Mouse (Mus musculus): Measurements from ENCODE around the gene Rgl3.

Gene Rgl3

DNA sequence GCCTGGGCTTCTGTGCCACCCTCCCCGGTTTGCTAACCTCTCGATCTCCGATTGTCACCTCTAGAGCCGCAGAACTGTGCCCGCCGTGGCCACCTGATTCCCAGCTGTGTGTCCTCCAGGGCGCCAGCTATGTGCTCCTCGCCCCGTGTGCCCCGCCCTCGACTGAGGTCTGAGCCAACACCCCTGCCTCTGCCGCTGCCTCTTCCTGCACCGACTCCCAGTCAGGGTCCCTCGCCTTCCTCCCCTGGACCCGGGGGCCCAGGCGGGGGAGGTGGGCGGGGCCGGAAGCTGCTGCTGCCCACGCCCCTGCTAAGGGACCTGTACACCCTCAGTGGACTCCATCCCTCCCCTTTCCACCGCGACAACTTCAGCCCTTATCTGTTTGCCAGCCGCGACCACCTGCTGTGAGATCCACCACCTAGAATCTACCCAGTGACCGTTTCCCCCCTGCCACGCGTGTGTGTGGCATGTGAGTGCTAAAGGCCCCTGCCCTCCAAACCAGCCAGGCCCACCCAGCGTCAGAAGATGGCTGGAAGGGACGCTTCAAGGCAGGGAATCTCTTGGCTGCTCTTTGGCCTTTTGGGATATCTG, 41.6 kb downstream of the Rgl3 start:
- DNase-seq = no peak

DNA sequence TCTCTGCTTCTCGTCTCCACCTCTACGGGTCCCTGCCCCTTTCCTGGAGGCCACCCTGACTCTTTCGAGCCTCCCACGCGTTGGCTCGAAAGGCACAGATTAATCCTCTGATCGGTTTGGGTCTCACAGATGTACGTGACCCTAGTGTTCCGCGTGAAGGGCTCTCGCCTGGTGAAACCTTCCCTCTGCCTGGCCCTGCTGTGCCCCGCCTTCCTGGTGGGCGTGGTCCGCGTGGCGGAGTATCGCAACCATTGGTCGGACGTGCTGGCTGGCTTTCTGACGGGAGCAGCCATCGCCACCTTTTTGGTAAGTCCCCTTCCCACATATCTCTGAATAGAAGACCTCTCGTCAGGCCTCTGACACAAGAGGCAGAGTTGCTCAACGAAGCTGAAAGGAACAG, 45.0 kb downstream of the Rgl3 start:
- no peak for DNase-seq

DNA sequence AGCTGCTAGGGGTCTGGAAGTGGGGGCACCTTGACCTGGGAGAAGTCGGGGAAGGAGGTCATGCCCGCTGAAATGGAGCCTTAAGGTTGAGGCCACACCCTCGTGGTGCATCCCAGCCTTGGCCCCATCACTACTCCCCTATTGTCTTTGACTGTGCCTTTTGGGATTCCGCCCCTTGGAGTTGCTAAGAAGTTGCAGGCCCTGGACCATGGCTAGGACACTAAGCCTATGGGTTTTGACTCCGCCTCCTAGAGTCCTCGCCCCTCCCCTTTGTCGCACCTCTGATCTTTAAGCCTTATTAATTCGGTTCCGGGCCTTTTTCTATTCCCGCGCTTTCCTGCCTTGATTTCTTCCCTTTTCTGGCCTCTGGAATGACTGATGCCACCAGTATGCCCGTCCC, 45.6 kb downstream of the Rgl3 start:
- DNase-seq = no peak

DNA sequence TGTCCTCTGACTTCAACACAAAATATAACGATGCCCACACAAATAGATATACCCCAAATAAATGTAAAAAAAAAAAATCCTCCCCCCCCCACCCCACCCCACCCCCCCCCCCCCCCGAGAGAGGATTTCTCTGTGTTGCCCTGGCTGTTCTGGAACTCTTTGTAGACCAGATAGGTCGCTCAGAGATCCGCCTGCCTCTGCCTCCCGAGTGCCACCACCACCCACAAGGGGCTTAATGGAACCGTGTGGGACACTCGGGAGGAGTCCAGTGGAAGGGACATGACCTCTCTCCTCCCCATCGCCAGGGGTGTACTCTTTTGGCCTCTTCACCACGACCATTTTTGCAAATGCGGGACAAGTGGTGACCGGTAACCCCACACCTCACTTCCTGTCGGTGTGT, 46.2 kb downstream of the Rgl3 start:
- DNase-seq = no peak

DNA sequence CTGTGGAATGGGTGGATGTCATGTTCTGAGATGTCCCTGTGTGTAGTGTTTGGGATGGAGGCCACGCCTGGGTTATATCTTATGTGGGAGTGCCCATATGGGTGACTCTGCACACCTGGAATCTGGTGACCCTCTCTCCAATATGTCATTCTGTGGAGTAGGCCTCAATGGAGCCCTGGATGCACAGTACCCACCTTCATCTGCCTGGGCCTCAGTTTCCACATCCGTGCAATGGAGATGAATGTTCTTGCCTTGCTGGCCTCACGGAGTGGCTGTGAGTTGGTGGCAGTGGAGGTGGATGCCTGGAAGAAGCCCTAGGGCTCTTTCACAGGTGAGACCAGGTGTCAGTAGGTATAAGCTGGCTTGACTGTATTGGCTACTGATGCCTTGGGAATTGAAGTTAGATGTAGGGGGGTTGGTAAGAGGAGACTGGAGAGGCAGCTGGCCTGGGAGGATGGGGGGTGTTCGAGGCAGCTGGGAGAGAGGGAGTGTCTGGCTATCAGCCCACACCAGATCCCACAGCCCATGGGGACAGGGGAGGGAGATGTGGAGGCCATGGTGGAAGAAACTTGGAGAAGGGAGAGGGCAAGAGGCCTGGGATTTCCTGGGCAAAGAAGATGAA, 50.9 kb downstream of the Rgl3 start:
- DNase-seq = no peak

DNA sequence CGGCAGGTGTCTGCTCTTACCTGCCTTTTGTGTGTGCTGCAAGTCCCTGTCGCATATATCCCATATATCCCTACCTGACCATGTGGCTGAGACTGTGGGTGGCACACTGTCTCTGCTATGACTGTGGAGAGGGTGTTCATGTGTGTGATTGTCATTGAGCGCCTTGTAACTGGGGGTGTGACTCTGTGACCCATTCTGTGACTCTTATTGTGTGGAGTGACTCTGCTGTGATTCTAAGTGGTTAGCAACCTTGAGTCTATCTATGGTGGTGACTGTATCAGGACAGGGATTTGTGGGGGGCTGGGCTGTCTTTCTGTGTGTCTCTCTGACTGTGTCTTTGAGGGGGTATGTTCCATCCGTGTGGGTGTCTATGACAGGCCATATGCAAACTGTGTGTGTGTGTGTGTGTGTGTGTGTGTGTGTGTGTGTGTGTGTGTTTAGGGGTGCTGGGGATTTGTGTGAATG, 51.5 kb downstream of the Rgl3 start:
- no peak for DNase-seq

DNA sequence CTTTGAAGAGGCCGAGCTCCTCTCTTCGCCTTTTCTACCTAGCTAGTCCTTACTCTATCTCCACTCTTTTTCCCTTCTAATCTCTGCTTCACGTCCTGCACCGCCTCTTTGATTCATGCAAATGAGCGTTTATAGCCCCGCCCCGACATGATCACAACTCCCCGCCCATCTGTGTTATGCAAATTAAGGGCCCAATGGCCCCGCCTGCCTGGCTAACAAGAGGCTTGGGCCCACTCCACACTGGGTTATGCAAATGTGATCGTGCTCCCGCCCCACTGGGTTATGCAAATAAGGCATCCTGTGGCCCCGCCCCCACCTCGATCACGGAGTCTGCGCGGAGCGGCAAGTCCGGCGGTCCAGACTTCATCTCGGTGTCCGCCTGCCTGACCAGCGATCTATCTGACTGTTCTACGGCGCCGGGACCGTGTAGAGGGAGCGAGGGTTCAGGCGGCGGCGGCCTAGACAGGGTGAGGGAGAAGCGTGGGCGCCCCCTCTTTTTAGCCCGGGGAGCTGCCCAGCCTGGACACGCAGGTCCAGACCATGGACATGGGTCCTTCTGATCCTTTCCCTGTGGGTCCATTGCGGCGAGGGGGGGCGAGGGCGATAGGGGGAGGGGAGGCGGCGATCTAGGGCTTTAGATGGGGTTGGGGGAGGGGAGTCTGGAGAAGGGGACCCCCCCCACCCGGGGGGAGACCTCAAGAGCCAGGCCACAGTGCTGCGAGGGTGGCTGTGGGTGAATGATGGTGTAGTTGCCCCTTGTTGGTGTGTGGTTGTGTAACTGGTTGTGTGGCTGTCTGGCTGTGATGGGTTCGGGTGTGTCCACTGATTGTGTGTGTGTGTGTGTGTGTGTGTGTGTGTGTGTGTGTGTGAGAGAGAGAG, 52.3 kb downstream of the Rgl3 start, which contains the start of gene Plppr2:
Gene Plppr2, plus strand, starts transcription at position 342 of the 879 bp plus-strand sequence.
- DNase-seq = peak; percentile 95 to 97

DNA sequence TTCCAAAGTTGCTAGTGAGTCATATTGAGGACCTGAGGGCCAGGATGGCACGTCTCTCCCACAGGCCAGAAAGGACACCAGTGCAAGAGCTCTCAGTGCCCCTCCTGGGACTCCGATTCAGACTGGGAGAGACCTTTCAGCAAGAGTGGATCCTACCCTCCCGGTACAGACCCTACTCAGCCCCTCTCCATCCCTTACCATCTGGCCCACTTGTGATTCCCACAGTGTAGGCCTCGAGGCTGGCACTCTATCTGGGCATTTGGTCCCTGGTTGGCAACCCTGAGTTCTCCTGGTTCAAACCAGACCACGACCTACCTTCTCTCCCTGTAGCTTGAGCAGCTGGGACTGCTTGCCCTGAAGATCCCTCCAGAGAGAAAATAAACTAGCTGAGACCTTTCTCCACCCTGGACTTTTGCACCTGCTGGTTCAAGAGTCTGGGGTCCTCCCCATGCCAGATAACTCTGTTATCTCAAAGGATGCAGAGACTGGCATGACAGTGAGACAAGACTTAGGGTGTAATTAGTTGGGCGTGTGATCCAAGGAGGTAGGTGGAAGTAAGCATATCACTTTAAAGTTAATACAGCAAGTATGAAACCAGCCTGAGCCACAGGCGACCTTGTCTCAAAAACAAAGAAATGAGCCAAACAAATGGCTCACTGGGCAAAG, 53.6 kb downstream of the Rgl3 start:
- DNase-seq = no peak

DNA sequence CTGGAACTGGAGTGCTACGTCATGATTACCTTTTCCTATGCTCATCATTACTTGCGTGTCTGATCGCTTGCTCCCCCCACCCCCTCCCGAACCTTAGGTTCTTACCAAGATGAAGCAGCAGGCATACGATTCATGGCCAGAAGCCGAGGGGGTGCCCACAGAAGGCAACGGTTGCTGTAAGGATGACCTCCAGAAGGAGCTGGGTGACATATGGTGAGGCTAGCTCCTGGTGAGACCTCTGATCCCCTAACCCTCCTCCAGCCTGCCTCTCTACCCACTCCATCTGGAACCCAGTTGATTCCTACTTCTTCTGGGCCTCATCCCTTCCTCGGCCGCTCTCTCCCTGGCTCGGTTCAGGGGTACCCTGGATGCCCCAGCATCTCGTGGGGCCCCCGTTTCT, 55.2 kb downstream of the Rgl3 start:
- no peak for DNase-seq

DNA sequence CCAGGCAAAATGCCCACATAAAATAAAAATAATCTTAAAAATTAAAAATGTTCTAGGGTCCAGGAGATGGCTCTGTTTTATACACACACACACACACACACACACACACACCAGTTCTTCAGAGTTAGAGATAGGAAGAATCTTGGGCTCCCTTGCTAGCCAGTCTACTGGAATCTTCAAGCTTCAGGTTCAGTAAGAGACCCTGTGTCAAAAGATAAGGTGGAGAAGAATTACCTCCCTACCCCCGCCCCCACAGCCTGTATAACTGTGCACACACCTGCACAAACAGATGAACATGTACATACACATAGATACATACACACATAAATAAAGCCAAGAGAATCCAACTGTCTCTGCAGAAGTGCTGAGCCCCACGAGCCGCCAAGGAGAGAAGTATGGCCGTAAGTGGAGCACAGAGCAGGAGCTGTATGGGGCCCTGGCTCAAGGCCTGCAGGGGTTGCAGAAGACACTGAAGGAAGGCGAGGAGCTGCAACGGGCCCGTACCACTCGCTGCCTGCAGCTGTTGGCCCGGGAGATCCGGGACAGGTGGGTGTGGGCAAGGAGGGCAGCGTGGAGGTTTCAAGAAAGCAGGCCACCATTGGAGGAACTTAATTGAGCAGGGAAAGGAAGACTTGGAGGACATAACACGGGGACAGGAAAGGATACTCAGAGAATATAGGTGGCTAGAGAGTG, 56.7 kb downstream of the Rgl3 start:
- DNase-seq = no peak

DNA sequence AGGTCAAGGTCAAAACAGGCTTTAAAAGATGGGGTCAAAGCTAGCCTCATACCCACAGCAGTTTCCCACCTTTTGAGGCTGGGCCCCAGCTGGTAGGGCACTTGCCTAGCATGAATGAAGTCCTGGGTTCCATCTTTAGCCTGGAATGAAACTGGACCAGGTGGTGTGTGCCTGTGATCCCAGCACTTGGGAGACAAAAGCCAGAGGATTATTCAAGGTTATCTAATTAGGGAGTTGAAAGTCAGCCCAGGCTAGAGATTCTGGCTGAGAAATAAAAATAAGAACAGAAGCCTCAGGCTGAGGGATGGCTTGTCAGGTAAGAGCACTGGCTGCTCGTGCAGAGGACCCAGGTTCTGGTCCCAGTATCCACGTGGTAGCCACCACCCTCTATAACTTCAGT, 57.2 kb downstream of the Rgl3 start:
- no peak for DNase-seq

DNA sequence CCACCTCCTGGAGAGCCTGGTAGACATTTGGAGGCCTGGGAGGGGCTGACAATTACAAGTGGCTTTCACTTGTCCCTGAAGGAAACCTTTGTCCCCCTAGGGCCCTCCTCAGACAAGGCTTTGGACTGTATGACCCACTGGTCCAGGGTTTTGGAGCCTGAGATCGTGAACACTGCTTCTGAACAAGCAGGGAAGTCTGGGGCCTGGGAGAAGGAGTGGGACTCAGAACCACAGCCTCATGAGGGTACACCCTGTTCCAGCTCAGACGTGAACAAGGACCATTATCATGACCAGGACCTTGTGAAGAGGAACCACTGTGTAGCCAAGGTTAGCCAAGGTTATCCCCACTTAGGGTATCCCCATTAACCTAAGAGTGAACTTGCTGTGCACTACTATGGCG, 60.0 kb downstream of the Rgl3 start:
- no peak for DNase-seq

DNA sequence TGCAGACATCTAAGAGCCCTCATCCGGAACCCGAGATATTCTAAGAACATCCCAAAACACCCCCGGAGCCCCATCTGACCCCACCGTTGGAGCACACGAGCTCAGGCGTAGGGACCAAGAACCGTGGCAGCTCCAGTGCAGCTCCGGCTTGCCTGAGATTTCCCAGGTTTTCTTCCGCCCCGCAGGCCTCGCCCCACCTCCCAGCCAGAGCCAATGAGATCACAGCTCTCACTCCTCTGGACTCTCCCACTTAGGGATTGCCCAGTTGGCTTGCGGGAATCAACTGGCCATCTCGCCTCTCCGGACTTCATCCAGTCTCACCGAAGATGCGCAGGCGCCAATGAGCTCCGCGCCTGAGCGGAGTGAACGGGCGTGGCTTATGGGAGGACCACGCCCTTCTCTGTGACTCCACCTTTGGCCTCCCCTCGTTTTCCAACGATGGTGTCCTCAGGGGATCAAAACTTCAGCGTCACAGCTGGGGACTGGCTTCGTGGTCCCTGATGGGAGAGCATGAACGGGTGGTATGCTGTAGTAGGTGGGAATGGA, 62.0 kb downstream of the Rgl3 start, which contains the start of the genes Ccdc159 and Tmem205:
Gene Ccdc159, plus strand, starts transcription at position 264 of the 546 bp plus-strand sequence.
Gene Tmem205, minus strand, starts transcription at position 349 of the 546 bp plus-strand sequence.
- DNase-seq = no peak

DNA sequence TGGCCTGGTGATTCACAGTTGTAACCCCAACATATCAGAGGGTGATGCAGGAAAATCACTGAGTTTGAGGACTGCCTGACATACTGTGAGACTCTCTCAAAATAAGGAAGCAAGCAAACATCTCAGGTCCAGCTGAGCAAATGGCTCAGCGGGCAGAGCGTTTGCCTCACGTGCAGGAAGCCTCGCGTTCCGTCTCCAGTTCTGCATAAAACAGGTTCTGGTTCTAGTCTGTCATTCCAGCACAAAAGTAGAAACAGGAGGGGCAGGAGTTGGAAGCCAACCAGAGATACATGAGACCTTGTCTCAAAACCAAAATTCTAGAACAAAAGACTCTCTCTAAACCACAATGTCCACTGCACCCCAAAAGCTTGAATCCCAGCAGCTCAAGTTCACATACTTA, 62.5 kb downstream of the Rgl3 start:
- DNase-seq = no peak

DNA sequence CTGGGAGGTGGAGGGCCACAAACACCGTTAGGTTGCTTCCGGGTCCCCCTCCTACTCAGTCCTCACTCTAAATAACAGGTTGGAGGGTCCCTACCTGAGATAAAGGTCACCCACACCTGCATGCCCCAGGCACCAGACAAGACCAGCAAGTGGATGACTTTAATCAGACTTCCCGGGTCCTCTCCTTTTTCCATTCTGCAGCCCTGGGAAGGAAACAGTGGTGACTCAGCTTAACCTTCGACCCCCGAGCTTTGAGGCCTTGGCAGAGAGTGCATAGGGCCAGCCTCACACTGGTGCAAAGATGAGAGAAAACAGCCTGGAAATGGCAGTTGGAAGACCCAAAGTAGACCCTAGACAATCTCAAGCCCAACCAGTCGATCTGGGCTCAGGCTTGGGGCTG, 63.1 kb downstream of the Rgl3 start:
- no peak for DNase-seq

DNA sequence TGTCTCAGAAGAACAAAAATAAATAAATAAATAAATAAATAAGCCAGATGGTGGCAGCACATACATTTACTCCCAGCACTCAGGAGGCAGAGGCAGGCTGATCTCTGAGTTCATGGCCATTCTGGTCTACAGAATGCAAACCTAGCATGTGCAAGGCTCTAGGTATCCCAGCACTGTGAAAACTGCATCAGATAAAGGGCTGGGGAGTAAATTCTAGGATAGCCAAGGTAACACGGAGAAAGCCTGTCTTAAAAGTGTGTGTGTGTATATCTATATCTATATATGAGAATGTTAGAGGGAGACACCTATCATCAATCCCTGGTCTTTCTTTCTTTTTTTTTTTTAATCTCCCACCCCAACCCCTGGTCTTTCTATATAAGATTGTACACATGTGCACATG, 63.7 kb downstream of the Rgl3 start:
- no peak for DNase-seq

DNA sequence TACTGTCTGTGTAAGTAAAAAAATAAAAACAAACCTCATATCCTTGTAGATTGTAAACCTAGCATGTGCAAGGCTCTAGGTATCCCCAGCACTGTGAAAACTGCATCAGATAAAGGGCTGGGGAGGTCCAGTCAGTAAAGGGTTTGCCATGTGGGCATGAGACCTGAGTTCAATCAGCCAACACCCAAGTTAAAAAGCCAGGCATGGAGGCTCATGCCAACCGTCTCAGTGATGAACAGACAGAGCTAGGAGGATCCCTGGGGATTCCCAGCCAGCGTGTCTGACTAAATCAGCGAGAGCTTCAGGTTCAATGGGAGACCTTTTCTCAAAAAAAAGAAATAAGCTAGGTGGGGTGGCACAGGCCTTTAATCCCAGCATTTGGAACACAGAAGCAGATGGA, 64.2 kb downstream of the Rgl3 start:
- no peak for DNase-seq

DNA sequence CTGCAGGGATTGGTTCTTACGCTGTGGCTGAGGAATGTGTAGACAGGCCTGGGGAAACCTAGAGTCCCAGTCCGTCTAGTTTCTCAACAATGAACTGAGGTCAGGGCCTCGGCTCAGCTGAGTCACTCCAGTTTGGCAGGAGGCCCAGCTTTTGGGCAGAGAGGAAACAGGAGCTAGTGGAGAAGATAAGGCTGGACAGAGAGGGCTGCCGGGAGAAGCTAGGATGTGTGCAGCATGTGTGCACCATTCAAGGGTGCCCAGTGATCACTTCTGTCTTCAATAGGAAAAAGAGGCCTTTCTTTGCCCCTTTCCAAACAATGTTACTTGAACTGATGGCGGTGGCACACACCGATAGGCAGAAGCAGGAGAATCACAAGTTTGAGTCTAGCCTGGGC, 65.2 kb downstream of the Rgl3 start:
- no peak for DNase-seq

DNA sequence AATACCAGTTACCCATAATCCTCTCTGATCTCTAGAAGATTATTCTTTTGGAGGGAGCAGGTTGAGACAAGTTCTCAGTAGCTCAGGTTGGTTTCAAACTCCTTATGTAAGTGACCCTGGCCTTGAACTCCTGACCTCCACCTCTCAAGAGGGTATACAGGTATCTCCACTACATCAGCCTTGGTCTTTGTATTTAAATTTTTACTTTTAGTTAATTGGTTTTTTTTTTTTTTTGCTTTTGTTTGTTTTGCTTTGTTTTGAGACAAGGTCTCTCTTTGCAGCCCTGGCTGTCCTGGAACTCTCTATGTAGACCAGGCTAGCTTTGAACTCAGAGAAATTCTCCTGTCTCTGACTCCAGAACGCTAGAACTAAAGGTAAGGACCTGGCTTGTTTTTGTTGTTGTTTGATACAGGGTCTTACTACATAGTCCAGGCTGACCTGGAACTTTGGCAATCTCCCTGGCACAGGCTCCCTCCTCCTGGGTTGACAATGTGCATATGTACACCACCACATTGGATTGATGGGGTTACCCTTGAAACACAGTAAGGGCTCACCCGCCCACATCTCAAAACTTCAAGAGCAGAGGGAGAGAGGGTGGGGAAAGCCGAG, 65.7 kb downstream of the Rgl3 start:
- DNase-seq = no peak

DNA sequence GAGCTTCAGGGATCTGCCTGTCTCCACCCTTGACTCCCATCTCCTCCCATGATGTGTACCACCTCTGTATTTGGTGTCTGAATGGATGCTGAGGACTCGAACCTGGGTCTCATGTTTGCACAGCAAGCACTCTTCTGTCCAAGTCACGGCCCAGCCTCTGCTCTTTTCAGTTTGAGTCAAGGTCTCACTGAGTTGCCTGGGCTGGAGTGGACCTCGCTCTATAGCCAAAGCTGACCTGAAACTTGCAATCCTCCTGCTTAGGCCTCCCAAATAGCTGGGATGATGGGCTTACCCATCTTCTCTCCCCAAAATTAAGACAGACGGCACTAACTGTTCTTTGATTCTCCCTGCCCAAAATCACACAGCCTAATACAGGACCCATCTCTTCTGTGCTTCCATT, 66.2 kb downstream of the Rgl3 start:
- DNase-seq = no peak
